26 mouse cellular contexts compared by ENCODE assay signal in genomic region chr4:145217837-145218236, GRCm38 (mm10). TPM values are rescaled to one million over a fixed set of nuclear protein-coding genes. Genes with fewer than 3 reads are reported as not detected.
DNase-seq lines count a peak whose midpoint lies in the region; ATAC-seq and TF ChIP-seq lines count a peak whose summit lies in the region.
"Had no signal": no experiment of that assay in that cellular context is flagged by ENCODE, and none has a peak within 500 bp of the region (broad histone marks: within the 10 kb centered on the region; RNA-seq: fewer than 3 reads in every experiment).

No protein-coding gene starts in this region.

- H3K4me3 ChIP-seq in gastrocnemius, adult 2 months = no peak overlapping the region
- no peak overlapping the region for H3K4me3 ChIP-seq in liver, postnatal 0 days (ENCODE audit: low read depth, low read length)
- H3K4me3 ChIP-seq in forebrain, embryonic 12.5 days (replicated peaks) = no peak overlapping the region
- H3K4me3 ChIP-seq: embryonic facial prominence, embryonic 13.5 days; forebrain, embryonic 13.5 days; hindbrain, embryonic 10.5 days; hindbrain, embryonic 15.5 days; limb, embryonic 12.5 days; liver, embryonic 13.5 days; midbrain, embryonic 13.5 days had no signal

- no peak for ATAC-seq in liver, postnatal 0 days
- no peak for ATAC-seq in forebrain, embryonic 12.5 days (ENCODE audit: low FRiP score)
- ATAC-seq: activated CD4-positive, CD25-positive, alpha-beta regulatory T cell, adult 4 months; forebrain, embryonic 13.5 days; inflammation-experienced regulatory T-cells, adult 6 months; midbrain, embryonic 13.5 days had no signal

- H3K36me3 ChIP-seq in liver, postnatal 0 days (replicated peaks; ENCODE audit: insufficient read depth, low read length) = peaks cover 38% of the 10 kb centered on the region
- no peaks in the 10 kb centered on the region for H3K36me3 ChIP-seq in forebrain, embryonic 12.5 days (replicated peaks)
- H3K36me3 ChIP-seq: embryonic facial prominence, embryonic 13.5 days; hindbrain, embryonic 10.5 days; hindbrain, embryonic 15.5 days; limb, embryonic 12.5 days; liver, embryonic 13.5 days; midbrain, embryonic 13.5 days had no signal

- no peaks in the 10 kb centered on the region for H3K9me3 ChIP-seq in liver, postnatal 0 days (ENCODE audit: low read length)
- H3K9me3 ChIP-seq in forebrain, embryonic 12.5 days = no peaks in the 10 kb centered on the region
- H3K9me3 ChIP-seq: embryonic facial prominence, embryonic 13.5 days; forebrain, embryonic 13.5 days; hindbrain, embryonic 10.5 days; hindbrain, embryonic 15.5 days; limb, embryonic 12.5 days; liver, embryonic 13.5 days; midbrain, embryonic 13.5 days had no signal

- WGBS in liver, postnatal 0 days (ENCODE audit: insufficient replicate concordance) = 61% methylated on average over 5 of the region's 5 CpGs
- 81% methylated on average over 5 of the region's 5 CpGs for WGBS in forebrain, embryonic 12.5 days

- H3K27me3 ChIP-seq in liver, postnatal 0 days (ENCODE audit: insufficient read depth, low read length) = no peaks in the 10 kb centered on the region
- H3K27me3 ChIP-seq in forebrain, embryonic 12.5 days = no peaks in the 10 kb centered on the region
- H3K27me3 ChIP-seq: embryonic facial prominence, embryonic 13.5 days; forebrain, embryonic 13.5 days; hindbrain, embryonic 15.5 days; limb, embryonic 12.5 days; liver, embryonic 13.5 days; midbrain, embryonic 13.5 days had no signal

- no peak overlapping the region for H3K27ac ChIP-seq in gastrocnemius, adult 2 months
- peak overlapping the region; percentile 78 for H3K27ac ChIP-seq in liver, postnatal 0 days (ENCODE audit: low read depth)
- H3K27ac ChIP-seq in forebrain, embryonic 12.5 days = no peak overlapping the region
- H3K27ac ChIP-seq: embryonic facial prominence, embryonic 13.5 days; forebrain, embryonic 13.5 days; hindbrain, embryonic 10.5 days; hindbrain, embryonic 15.5 days; limb, embryonic 12.5 days; liver, embryonic 13.5 days; midbrain, embryonic 13.5 days had no signal

- DNase-seq in gastrocnemius, adult 2 months = peak; percentile 66
- no peak for DNase-seq in gastrocnemius, postnatal 36 days
- no peak for DNase-seq in liver, postnatal 0 days
- DNase-seq in liver = no peak
- DNase-seq in NIH3T3 (ENCODE audit: low read depth) = peak; percentile 62
- peak; percentile 70 for DNase-seq in skeletal muscle tissue, adult 2 months (ENCODE audit: low read depth, low spot score)
- DNase-seq: adrenal gland, adult 8-10 months; cerebellum, adult 8-10 months; heart, postnatal 14 days; kidney, adult 11 months; kidney, postnatal 14 days; layer of hippocampus, adult 9-11 months; liver, embryonic 13.5 days; lung, embryonic 14.5 days; right cerebral cortex, adult 18-20 months; thymus, adult 2 months; thymus, postnatal 36 days had no signal

- H3K4me1 ChIP-seq in liver, postnatal 0 days (ENCODE audit: insufficient read depth) = peaks cover 19% of the 10 kb centered on the region
- H3K4me1 ChIP-seq in forebrain, embryonic 12.5 days = 0 out of 2 replicates have a peak, but pooled peaks cover 3% of the 10 kb centered on the region
- H3K4me1 ChIP-seq: embryonic facial prominence, embryonic 13.5 days; forebrain, embryonic 13.5 days; midbrain, embryonic 13.5 days had no signal

- no peak for TF ChIP-seq CTCF in gastrocnemius, adult 2 months (IDR thresholded peaks at IDR 0.05)
- no peak for TF ChIP-seq CTCF in liver, postnatal 0 days (IDR thresholded peaks at IDR 0.05; ENCODE audit: low read depth)

- no peak overlapping the region for H3K9ac ChIP-seq in liver, postnatal 0 days (replicated peaks)
- no peak overlapping the region for H3K9ac ChIP-seq in forebrain, embryonic 12.5 days
- H3K9ac ChIP-seq: embryonic facial prominence, embryonic 13.5 days; forebrain, embryonic 13.5 days; hindbrain, embryonic 15.5 days; limb, embryonic 12.5 days; liver, embryonic 13.5 days; lung, embryonic 14.5 days; midbrain, embryonic 13.5 days had no signal

- intact Hi-C loops in gastrocnemius, adult 2 months (cut with DNase I) = loop anchor here (2.0 kb wide), 1 partner anchor 21 kb away; no protein-coding TSS in a partner anchor
- intact Hi-C loops in gastrocnemius, postnatal 36 days (cut with DNase I) = no loop called here

- H3K4me2 ChIP-seq in liver, postnatal 0 days (ENCODE audit: low read depth, low read length) = no peak overlapping the region
- no peak overlapping the region for H3K4me2 ChIP-seq in forebrain, embryonic 12.5 days
- H3K4me2 ChIP-seq: embryonic facial prominence, embryonic 13.5 days; forebrain, embryonic 13.5 days; hindbrain, embryonic 15.5 days; limb, embryonic 12.5 days; liver, embryonic 13.5 days; lung, embryonic 14.5 days; midbrain, embryonic 13.5 days had no signal

- TF ChIP-seq EP300 in liver, postnatal 0 days (IDR thresholded peaks at IDR 0.05; ENCODE audit: low read depth) = no peak

RNA-seq across cellular contexts. Expression of gene Vps13d, which starts 23.0 kb away (rescaled TPM):
- 10 to 100 TPM; 35.6 to 37.0 TPM for total RNA-seq in gastrocnemius, adult 2 months (2021)
- 10 to 100 TPM; 28.4 to 31.1 TPM for total RNA-seq in gastrocnemius, postnatal 36 days (2021)
- polyA plus RNA-seq in liver, postnatal 0 days (2015; fragmentation: Nextera tagmentation; extraction: Ambion mirVana) = 6.6 and 7.0 TPM in 2 replicates
- polyA plus RNA-seq in forebrain, embryonic 12.5 days (2016; fragmentation: Nextera tagmentation; extraction: Ambion mirVana) = 5.7 and 7.0 TPM in 2 replicates

RNA-seq across cellular contexts. Expression of gene Tnfrsf1b, which starts 28.8 kb away (rescaled TPM):
- 1 to 10 TPM; 2.5 to 3.0 TPM for total RNA-seq in gastrocnemius, adult 2 months (2021)
- 1 to 10 TPM; 2.5 to 3.1 TPM for total RNA-seq in gastrocnemius, postnatal 36 days (2021)
- polyA plus RNA-seq in liver, postnatal 0 days (2015; fragmentation: Nextera tagmentation; extraction: Ambion mirVana) = 7.2 and 9.4 TPM in 2 replicates
- 1.3 and 1.6 TPM in 2 replicates for polyA plus RNA-seq in forebrain, embryonic 12.5 days (2016; fragmentation: Nextera tagmentation; extraction: Ambion mirVana)

Comparison
In these comparisons a context has a peak if more than half of its experiments do, and no peak if none do; other contexts are left out.
1. DNase-seq: peak in gastrocnemius, adult 2 months (single experiment), NIH3T3 (single experiment) and skeletal muscle tissue, adult 2 months (single experiment); none in gastrocnemius, postnatal 36 days (0 of 2), liver, postnatal 0 days (single experiment) and liver (single experiment).